Mouse (Mus musculus) lung, postnatal 0 days (tissue): ENCODE measurements at regions not wholly inside any gene's neighbourhood (a gene's known extent, or its start where the extent isn't known, plus 50 kb on each side); places are given as distances from the start of the nearest gene placed in this dataset.

Experiments
- CTCF ChIP-seq: IDR thresholded peaks from 2 replicates; pipeline ENCODE4 v1.5.1; 2016; ENCODE audit warnings: antibody characterized with exemption, mild to moderate bottlenecking
- EP300 ChIP-seq: IDR thresholded peaks from 2 replicates; pipeline ENCODE4 v1.6.1; 2016; ENCODE audit warnings: antibody characterized with exemption, mild to moderate bottlenecking, control low read depth

- TF ChIP-seq CTCF = no peak
- no peak for TF ChIP-seq EP300
These were observed 179.1 kb upstream of the Tmtc1 start for GRCm38 (mm10) chr6:148623119-148623770.
